Mouse (Mus musculus) neural tube, embryonic 11.5 days (tissue): ENCODE results near the gene Scp2. TPM values are rescaled to one million over a fixed set of nuclear protein-coding genes. Genes with fewer than 3 reads are reported as not detected.
"Not testable (repeated sequence)": the region's sequence is repeated elsewhere in the genome, so short reads cannot be mapped to it uniquely, and the experiment has no call there.

ENCODE experiments used
- ATAC-seq: fragments of 200-750 bp; cut with Nextera tagmentation; 2 replicates; pipeline ENCODE4 v1.8.0; 2017; ENCODE audit warnings: moderate number of reproducible peaks, mild to moderate bottlenecking, moderate TSS enrichment, moderate library complexity; ENCODE audit not compliant: insufficient read depth, low FRiP score, low TSS enrichment
- DNase-seq: peaks from one replicate; pipeline ENCODE4 v3.0.0-alpha.2; 2015; ENCODE audit warnings: low spot score
- H3K27ac ChIP-seq: fragments of 300-500 bp; sonication (generic); 2 replicates; pipeline ENCODE4 v1.5.1; 2014; ENCODE audit warnings: low read depth, mild to moderate bottlenecking, low read length
- H3K27me3 ChIP-seq: fragments of 300-500 bp; sonication (generic); 2 replicates; pipeline ENCODE4 v1.6.1; 2014; ENCODE audit warnings: mild to moderate bottlenecking, low read length, mixed read lengths; ENCODE audit not compliant: control insufficient read depth, insufficient read depth
- H3K36me3 ChIP-seq: fragments of 300-500 bp; sonication (generic); 2 replicates; pipeline ENCODE4 v1.6.1; 2014; ENCODE audit warnings: mild to moderate bottlenecking, low read length, moderate library complexity, mixed read lengths; ENCODE audit not compliant: control insufficient read depth, insufficient read depth
- H3K4me1 ChIP-seq: fragments of 300-500 bp; sonication (generic); 2 replicates; pipeline ENCODE4 v1.6.1; 2014; ENCODE audit warnings: low read length, mixed read lengths; ENCODE audit not compliant: control insufficient read depth, insufficient read depth
- H3K4me2 ChIP-seq: fragments of 300-500 bp; sonication (generic); 2 replicates; pipeline ENCODE4 v1.6.1; 2014; ENCODE audit warnings: low read depth, mild to moderate bottlenecking, moderate library complexity
- H3K4me3 ChIP-seq: fragments of 300-500 bp; sonication (generic); 2 replicates; pipeline ENCODE4 v1.5.1; 2014; ENCODE audit warnings: low read depth, low read length
- H3K9ac ChIP-seq: fragments of 300-500 bp; sonication (generic); 2 replicates; pipeline ENCODE4 v1.6.1; 2014; ENCODE audit warnings: mild to moderate bottlenecking, low read length
- H3K9me3 ChIP-seq: fragments of 300-500 bp; sonication (generic); 2 replicates; pipeline ENCODE4 v1.6.1; 2016; ENCODE audit warnings: low read length; ENCODE audit not compliant: control insufficient read depth
- WGBS: fragments of 180-500 bp; shearing (Covaris S2); extraction: QIAGEN DNeasy Blood & Tissue Kit; methylation state at CpG from one replicate; pipeline ENCODE4 v1.1.7; 2014; 5-methylcytosine and 5-hydroxymethylcytosine counted together
- polyA plus RNA-seq: library from polyadenylated mRNA; unstranded; fragments of >200 nt; fragmentation: Nextera tagmentation; extraction: Ambion mirVana; gene quantifications from 2 replicates; pipeline ENCODE4 v1.2.1, GENCODE M21; 2014

Gene Scp2
- polyA plus RNA-seq, 1 experiment from 2014 or later: 202 TPM

GRCm38 (mm10) chr4:108083032-108083735 is 61.6 kb downstream of the Scp2 start:
- Histone ChIP-seq H3K27ac (no peak overlapping the region), H3K9ac (no peak overlapping the region), H3K4me3 (no peak overlapping the region), H3K4me2 (no peak overlapping the region), H3K36me3 (no peaks in the 10 kb centered on the region), H3K4me1 (no peaks in the 10 kb centered on the region), H3K27me3 (no peaks in the 10 kb centered on the region), H3K9me3 (no peaks in the 10 kb centered on the region)
- no peak for DNase-seq
- ATAC-seq: no peak
- WGBS: 77% methylated on average over 6 of the region's 6 CpGs

GRCm38 (mm10) chr4:108082401-108082806 is 62.4 kb downstream of the Scp2 start:
- Histone ChIP-seq H3K4me1 (no peaks in the 10 kb centered on the region), H3K9me3 (no peaks in the 10 kb centered on the region), H3K27me3 (no peaks in the 10 kb centered on the region), H3K27ac (no peak overlapping the region), H3K4me3 (no peak overlapping the region), H3K36me3 (no peaks in the 10 kb centered on the region), H3K4me2 (no peak overlapping the region), H3K9ac (no peak overlapping the region)
- DNase-seq (no peak), ATAC-seq (no peak)
- 87% methylated on average over 2 of the region's 2 CpGs for WGBS

GRCm38 (mm10) chr4:108080876-108081275 is 63.9 kb downstream of the Scp2 start:
- Histone ChIP-seq H3K27me3 (no peaks in the 10 kb centered on the region), H3K4me3 (no peak overlapping the region), H3K9me3 (no peaks in the 10 kb centered on the region), H3K4me2 (no peak overlapping the region), H3K9ac (no peak overlapping the region), H3K27ac (no peak overlapping the region), H3K36me3 (no peaks in the 10 kb centered on the region), H3K4me1 (no peaks in the 10 kb centered on the region)
- DNase-seq (no peak), ATAC-seq (no peak)
- 71% methylated on average over 5 of the region's 5 CpGs for WGBS

GRCm38 (mm10) chr4:108079762-108080161 is 65.0 kb downstream of the Scp2 start:
- H3K27me3 ChIP-seq: no peaks in the 10 kb centered on the region
- H3K4me1 ChIP-seq: no peaks in the 10 kb centered on the region
- no peak overlapping the region for H3K4me3 ChIP-seq
- H3K9me3 ChIP-seq: no peaks in the 10 kb centered on the region
- H3K36me3 ChIP-seq: no peaks in the 10 kb centered on the region
- 75% methylated on average over 2 of the region's 2 CpGs for WGBS
- no peak overlapping the region for H3K27ac ChIP-seq
- H3K4me2 ChIP-seq: no peak overlapping the region
- peak; percentile 14 for DNase-seq
- H3K9ac ChIP-seq: no peak overlapping the region
- ATAC-seq: no peak

DNA sequence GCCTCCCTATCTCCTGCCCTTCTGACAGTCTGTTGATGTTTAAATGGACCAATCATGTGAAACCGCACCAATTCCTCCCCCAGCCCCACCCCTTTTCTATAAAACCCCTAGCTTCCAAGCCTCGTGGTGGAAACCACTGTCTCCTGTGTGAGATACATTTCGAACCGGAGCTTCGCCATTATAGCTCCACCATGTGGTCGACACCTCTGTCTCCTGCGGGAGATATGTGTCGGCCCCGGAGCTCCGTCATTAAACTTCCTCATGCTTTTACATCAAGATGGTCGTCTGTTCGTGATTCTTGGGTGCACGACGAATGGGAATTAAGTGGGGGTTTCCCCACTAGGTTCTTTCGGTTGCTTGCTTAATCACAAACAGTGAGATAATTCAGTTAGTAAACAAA is 65.6 kb downstream of the Scp2 start:
- not testable (repeated sequence) for DNase-seq, H3K36me3 ChIP-seq, H3K27ac ChIP-seq, H3K9ac ChIP-seq, H3K4me3 ChIP-seq, H3K27me3 ChIP-seq, H3K4me2 ChIP-seq, H3K4me1 ChIP-seq, ATAC-seq, H3K9me3 ChIP-seq
- whole genome bisulfite sequencing: 88% methylated on average over 15 of the region's 15 CpGs

GRCm38 (mm10) chr4:108077224-108077955 is 67.4 kb downstream of the Scp2 start:
- DNase-seq (no peak), ATAC-seq (no peak)
- Histone ChIP-seq H3K27ac (no peak overlapping the region), H3K27me3 (no peaks in the 10 kb centered on the region), H3K9ac (no peak overlapping the region), H3K9me3 (no peaks in the 10 kb centered on the region), H3K4me1 (no peaks in the 10 kb centered on the region), H3K4me3 (no peak overlapping the region), H3K4me2 (no peak overlapping the region), H3K36me3 (no peaks in the 10 kb centered on the region)
- WGBS: 80% methylated on average over 3 of the region's 3 CpGs

- Histone ChIP-seq H3K9me3 (no peaks in the 10 kb centered on the region), H3K4me2 (no peak overlapping the region), H3K27me3 (no peaks in the 10 kb centered on the region), H3K4me1 (0 out of 2 replicates have a peak, but pooled peaks cover 3% of the 10 kb centered on the region), H3K27ac (no peak overlapping the region), H3K4me3 (no peak overlapping the region), H3K36me3 (no peaks in the 10 kb centered on the region), H3K9ac (no peak overlapping the region)
- ATAC-seq: no peak
- DNase-seq: no peak
- 87% methylated on average over 3 of the region's 3 CpGs for WGBS
Observed at GRCm38 (mm10) chr4:108074204-108074823, 70.5 kb downstream of the Scp2 start.

GRCm38 (mm10) chr4:108072086-108072485 is 72.7 kb downstream of the Scp2 start:
- no peaks in the 10 kb centered on the region for H3K27me3 ChIP-seq
- WGBS: 97% methylated on average over 3 of the region's 3 CpGs
- no peak overlapping the region for H3K4me2 ChIP-seq
- no peak for DNase-seq
- H3K27ac ChIP-seq: no peak overlapping the region
- no peak overlapping the region for H3K9ac ChIP-seq
- H3K4me1 ChIP-seq: 0 out of 2 replicates have a peak, but pooled peaks cover 3% of the 10 kb centered on the region
- no peaks in the 10 kb centered on the region for H3K9me3 ChIP-seq
- H3K36me3 ChIP-seq: no peaks in the 10 kb centered on the region
- H3K4me3 ChIP-seq: no peak overlapping the region
- ATAC-seq: no peak
